Mouse (Mus musculus) ovary, postnatal 14 days (tissue): ENCODE measurements around the gene Mkln1.
A peak's percentile ranks its signal among the peaks of the same experiment; 100 is the strongest.

Source experiments
- DNase-seq: peaks from one replicate; pipeline ENCODE4 v3.0.0; 2022; ENCODE audit warnings: low spot score

Gene Mkln1

DNA sequence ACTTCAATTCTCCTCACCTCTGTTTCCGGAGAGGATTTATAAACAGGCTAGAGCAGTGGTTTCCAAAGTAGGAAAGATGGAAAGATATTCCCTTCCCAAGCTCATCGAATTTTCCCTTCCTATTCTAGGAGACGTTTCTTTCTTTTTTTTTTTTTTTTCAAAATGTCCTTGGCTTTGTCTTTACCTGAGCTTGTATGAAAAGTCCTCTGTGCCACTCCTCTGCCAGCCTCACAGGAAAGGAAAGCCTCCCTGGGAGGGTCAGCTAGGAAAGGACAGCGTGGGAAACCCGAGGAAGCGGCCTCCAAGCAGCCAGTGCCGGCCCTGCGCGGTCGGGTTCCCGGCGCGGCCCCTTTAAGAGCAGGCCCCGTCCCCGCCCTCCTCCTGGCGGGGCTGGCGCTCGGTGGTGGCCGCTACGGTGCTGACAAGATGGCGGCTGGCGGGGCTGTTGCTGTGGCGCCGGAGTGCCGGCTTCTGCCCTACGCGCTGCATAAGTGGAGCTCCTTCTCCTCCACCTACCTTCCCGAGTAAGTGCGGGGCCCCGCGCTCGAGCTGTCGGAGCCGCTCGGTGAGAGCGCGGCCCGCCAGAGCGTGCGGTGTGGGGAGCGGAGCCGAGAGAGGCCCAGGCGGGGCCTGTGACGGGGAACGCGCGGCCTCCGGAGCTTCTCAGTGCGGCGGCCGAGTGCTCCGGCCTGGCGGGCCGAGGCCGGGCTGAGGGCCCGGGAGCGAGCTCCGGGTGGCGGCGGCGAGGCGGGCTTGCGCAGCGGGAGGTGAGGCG is at the start of gene Mkln1:
Gene Mkln1, plus strand, starts transcription at position 305 of the 775 bp plus-strand sequence.
- peak; percentile 79 for DNase-seq

DNA sequence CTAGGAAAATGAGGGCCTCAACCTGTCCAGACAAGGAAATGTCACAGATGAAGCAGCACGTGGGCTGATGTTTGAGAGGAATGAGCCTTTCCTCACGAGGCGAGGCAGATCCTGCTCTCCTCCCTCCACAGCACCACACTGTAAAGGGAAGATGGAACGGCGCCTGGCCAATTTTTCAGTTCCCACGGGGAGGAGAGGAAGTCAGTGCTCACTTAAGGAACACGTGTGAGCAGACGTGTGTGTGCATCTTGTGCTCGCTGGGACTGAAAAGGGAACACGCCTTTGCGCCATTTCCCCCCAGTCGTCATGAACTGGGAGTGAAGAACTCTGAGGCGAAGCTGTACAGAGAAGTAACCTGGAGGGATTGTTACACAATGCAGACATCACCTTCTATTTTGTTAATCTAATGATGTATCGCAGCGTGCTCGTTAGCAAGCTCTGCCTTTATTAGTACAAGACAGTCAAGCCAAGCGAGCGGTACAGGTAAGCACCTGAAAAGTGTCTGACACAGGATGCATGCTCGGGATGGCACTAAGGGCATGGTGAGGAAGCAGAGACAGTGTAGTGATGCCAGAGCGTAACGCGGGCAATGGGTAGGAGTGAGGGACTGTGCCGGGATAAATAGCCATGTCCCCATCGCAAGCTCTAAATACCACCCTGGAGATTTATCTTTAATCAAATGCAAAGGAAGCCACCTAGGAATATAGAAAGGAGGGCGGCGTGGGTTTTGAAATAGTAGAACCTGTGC is 41.9 kb upstream of the Mkln1 start:
- DNase-seq = no peak

DNA sequence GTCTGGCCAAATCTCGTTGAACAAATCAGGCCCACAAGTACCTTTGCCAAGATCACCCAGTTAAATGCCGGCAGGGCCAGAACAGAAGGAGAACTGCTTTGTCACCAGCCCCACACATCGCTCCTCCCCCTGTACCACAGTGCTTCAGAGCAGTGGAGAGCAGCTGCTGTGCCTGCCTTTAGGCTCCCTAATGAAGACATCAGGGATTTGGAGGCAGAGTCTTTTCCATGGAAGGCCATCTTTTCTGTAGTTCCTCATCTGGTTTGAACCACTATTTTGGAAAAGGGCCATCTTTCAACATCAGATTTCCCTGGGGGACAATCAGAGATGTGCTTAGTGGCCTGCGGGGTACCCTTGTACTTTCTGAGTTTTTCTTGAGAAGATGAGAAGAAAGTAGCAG is 41.2 kb upstream of the Mkln1 start:
- no peak for DNase-seq

DNA sequence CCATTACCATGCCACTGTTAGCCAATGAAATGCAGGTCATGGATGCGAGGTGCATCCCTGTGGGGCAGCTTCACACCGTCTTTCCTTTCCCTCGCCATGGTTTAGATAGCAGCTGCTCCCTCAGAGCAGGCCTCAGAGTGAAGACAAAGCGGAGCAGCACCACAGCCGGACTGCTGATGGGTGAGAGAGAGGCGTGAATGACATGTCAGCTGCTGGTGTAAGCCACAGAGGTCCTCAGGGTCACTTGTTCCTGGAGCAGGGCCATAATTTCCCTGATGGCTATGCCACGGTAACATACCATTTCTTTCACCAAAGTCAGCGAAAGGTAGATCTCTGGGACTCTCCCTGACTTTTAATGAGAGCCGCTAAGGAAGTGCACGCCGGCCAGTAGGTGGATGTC is 35.9 kb upstream of the Mkln1 start:
- DNase-seq = no peak

DNA sequence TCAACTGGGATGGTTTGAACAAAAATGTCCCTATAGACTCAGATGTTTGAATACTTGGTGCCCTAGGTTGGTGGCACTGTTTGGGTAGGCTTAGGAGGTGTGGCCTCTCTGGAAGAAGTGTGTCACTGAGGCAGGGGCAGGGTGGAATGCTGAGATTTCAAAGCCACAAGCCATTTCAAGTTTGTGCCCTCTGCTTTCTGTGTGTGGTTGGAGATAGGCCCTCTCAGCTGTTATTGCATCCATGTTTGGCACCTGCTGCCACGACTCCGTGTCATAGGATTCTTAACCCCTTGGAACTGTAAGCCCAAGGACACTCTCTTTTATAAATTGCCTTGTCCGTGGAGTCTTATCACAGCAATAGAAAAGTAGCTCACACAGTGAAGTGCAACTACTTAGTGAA is 34.1 kb upstream of the Mkln1 start:
- no peak for DNase-seq

DNA sequence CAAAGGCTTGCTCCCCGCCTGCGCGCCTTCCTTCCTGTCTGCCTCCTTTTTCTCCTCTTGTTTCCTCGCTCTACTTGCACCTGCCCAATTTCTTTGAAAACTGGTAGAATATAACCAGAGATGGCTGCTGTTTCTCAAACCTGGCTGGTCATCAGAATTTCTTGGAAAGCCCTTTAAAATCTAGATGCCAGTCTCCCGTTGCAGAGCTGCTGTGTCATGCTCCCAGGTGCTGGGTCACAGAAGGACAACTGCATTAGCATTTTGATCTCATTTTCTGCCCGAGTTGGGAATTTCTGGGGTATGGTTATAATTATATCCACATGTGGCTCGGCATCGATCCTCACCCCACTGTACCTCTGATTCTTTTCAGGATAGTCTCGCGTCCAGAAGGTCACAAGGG is 30.6 kb upstream of the Mkln1 start:
- no peak for DNase-seq

DNA sequence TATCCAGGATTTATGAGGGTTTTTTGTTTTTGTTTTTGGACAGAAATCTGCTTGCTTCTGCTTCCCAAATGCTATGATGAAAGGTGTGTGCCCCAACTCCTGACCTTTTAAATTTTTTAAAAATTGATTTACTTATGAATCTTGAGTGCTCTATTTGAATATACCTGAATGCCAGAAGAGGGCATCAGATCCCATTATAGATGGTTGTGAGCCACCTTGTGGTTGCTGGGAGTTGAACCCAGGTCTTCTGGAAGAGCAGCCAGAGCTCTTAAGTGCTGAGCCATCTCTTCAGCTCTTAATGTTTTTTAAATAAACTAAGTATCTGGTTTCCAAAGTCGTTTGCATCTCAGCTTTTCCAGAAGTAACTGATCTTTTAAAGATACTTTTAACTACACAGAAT is 30.0 kb upstream of the Mkln1 start:
- no peak for DNase-seq

DNA sequence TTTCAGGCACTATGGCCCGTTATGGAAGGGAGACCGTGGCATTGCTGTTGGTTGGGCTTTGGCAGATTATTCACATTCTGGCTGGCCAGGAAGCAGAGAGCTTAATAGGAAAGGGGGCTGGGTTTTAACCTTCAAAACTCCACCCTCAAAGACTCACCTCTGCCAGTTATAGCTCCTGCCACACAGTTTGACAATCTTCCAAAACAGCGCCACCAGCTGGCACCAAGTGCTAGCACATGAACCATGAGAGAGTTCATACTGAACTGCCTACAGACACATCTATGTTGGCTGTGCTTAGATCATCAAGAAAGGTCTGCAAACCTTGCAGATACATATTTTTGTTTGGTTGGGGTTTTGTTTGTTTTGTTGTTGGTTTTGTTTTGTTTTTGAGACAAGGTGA is 28.7 kb upstream of the Mkln1 start:
- DNase-seq = no peak

DNA sequence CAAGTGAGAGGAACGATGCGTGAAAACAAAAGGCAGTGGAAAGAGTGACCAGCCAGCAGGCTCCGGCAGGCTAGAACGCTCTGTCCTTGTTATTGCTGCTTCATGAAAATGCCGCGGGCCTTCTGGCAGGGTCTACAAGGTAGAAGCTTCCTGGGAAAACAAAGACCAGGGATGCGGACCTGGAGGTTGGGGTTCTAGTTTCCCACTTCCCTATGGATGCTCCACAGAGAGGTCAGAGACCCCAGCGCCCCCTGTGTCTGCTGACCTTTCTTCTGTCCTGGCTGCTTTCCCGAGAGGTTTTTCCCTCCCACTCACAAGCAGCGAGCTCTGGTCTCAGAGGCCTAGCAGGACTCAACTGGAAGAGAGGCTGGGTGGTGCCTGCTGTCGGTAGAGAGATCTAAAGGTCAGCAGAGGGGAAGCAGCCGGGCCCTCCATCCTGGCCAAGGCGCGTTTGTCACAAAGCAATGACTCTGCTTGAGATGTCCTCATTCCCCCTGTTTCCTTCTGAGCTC is 27.9 kb upstream of the Mkln1 start:
- DNase-seq = no peak

DNA sequence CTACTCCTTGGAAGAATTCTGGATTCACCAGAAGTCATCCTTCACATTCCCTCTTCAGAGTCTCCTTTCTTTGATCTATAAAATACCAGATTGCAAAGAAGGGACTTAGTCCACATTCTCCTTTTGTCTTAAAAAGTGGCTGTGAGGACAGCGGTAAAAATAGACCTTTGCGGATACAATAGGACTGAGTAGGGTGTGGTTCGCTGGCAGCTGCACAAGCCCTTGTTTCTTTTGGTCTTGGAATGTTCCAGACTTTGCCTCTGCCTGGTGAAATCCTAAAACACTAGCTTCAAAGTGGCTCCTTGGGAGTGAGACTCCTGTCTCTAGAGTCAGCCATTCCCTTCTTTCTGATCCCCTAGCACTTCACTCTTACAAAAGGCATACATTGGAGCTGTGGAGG is 27.4 kb upstream of the Mkln1 start:
- no peak for DNase-seq

DNA sequence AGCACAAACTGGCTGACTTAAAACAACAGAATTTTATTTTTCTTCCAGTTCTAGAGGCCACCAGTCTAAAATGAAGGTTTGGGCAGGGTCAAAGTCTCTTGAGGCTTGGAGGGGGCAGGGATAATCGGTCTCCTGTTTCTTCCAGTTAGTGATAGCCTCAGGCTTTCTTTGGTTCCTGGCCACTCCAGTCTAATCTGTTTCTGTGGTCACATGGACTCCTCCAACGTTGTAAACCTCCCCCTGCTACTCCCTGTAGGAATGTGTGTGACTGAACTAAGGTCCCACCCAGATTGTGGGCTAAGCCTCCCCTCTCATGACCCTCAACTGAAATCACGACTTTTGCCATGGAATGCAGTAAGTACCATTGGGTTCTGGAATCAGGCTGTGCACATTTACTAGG is 25.9 kb upstream of the Mkln1 start:
- no peak for DNase-seq

DNA sequence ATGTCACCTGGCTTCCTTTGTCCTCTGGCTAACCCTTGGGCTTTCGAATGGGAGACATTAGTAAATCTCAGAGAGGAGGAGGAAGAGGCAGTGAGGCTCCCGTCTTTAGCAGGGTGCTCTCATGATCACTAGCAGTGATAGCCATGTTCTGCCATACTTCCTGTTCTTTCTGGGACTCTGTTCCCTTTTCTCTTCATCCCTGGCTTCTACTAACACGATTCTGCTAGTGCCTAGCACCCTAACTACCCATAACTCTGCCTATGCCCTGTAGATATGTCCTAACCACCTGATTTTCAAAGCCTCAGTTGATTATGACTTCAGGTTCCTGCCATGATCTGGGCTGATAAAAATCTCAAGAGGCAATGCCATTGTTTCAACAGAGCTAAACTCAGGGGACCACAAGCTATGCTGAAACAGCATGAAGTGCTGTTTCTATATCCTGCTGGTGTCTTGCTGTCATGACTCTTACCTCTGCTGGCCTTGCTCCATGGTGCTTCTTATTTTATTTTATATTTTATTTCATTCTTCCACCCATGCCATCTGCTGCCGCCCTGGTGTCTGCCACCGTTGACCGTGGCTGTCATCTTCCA is 25.4 kb upstream of the Mkln1 start:
- DNase-seq = no peak

DNA sequence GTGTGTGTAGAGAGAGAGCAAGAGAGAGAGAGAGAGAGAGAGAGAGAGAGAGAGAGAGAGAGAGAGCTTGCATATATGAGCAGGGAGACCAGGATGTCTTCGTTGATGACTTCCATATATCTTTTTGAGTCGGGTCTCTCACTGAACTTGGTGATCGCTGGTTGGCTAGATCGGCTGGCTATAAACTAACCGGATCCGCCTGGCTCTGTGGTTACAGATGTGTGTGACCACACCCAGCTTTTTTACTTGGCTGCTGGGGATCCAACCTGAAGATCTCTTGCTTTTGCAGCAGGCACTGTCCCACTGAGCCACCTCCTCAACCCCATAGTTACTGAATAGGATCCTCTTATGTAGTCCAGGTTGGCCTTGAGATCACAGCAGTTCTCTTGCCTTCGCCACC is 15.5 kb upstream of the Mkln1 start:
- DNase-seq = no peak

DNA sequence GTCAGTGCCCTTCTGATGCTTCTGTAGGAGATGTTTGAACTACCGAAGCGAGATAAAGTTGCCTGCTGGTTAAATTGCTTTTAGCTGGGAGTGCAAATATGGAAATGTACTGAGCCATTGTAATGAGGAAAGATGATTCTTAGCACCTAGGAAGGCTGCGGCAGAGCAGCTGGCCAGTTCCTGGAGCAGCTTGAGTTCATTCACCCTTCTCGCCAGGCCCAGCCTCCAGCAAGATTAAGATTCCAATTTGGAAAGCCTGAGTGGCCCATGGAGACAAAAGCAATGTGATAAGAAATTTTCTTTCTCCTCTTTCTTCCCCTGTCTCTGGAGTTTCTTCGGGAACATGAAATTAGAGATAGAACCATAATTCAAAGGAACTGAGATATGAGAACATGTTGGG is 13.7 kb upstream of the Mkln1 start:
- no peak for DNase-seq

DNA sequence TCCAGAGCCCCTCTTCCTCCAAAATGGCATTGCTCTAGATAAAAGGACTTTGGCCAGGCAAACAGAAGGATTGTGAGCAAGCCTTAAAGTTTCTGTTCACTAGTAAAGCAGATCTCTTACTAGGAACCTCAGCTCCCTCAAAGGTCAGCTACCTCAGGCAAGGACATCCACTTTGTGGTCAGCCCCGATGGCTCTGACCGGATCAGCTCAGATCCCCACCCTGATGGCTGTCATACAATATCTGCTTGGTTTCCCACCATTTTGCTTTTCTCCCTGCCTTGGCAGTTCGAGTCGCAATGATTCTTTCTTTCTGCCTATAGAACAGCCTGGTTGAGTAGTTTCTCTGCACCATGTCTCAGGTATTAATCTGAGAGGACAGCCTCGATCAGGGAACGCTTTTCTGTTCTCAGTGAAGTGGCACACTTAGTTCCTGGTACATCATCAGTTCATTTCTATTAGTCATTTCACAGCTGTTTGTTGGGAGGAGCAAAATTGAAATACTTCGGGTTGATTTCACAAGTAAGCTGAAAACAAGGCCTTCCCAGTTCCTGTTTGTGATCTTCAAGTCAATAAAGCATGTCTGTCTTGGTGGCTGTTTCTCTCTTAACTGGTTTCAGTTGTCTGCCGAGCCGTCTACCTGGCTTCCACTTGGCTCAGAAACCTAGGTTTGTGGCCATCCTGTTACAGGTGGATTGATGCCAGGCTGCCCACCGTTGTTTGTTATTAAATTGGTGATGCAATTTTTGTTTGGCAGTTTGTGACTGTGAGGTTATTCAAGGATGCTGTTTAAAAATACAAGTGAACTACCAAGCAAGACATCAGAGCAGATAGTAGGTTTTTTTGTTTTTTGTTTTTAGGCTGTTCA is 13.0 kb upstream of the Mkln1 start:
- DNase-seq = no peak

DNA sequence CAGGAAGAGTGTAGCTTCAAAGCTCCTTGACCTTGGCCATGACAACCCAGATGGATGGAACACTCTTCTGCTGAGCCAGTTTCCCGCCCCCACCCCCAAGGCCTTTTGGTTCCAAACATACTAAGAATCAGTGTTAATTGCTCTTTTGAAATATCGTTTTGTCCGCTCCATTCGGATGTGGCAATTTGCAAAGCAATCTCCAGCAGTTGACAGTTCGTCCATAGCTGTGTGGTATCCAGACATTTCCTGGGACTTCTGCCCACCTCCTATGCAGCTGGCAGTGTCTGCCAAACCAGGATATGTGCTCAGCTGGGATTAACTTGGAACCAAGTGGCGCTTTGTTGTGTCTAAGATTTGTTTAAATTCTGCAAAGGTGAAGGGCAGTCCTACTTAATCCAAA is 8.8 kb upstream of the Mkln1 start:
- no peak for DNase-seq

DNA sequence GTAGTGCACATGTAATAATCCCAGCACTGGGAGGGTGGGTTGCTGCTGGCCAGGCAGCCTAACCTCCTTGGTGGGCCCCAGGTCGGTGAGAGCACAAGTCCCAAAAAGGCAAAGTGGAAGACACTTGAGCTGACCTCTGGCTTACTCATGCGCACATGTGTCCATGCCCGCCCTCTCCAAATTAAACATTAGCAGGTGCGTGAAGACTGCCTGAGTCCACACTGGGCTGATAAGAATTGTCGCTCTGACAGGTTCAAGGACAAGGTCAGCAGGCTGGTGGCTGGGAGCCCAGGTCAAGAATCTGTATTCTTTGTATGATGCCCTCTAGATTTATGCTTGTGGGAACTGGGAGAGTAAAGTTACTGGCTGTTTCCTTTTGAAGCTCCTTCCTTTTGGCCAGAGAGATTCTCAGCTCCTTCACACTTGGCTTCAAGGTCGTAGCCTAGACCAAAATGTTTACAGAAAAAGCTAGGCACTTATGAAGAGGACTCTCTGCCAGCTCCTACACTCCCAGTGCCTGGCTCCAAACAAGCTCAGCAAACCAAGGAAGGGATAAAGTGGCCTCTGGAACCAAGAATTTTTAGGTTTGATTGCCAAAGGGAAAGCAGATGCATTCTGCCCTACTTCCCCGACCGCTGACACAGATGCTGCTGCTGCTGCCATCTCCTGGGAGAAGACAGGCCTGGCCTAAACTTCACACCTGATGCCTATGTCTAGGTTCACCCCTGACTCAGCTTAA is 8.1 kb upstream of the Mkln1 start:
- no peak for DNase-seq

DNA sequence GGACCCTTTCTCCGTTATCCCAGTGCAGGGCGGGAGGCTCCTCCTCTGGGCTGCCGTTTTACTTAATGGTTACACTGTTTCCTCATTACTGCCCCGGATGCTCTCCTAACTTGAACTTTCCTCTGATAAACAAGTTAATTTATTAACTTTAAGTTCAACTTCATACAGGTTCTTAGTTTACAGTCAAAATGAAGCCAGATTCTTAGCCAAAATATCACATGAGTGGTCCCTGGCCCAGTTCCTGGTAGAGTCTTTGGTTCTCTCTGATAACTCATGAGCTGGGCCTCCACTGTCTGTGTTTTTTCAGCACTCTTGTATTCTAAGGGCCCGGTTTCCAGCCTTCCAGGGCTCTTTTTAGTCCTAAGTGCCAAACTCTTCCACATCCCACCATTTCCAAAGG is 5.7 kb upstream of the Mkln1 start:
- no peak for DNase-seq

DNA sequence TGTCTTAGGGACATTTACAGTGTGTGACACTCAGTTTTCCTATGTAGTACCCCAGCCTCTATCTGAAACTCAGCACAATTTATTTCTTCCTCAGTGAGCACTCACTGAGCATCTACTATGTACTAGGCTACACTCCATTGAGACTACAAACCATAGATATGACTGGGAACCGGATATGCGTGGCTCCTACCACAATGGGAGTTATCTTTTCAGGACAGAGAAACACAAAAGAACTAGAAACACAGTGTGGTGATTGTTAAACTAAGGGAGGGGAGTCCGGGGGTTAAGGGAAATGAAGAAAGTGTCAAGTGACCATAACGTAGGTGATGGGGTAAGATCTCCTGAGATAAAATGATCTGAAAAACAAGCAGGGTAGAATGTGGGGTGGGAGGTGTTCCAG is 2.4 kb upstream of the Mkln1 start:
- DNase-seq = no peak

DNA sequence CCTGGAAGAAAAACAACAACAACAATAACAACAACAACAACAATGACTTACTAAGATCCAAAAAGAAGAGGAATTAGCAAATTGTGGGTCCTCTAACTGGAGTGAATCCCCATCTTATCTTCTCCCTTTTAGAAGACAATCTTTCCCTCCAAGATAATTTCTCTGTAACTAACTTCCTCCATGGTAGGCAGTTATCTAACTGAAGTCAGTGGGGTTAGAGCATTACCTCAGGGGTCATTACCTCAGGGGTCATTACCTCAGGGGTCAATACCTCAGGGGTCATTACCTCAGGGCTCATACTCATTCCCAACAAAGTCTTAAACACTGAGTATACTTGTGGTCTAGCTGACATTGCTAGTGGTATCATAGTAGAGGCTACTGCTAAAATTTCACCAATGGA is 1.2 kb upstream of the Mkln1 start:
- DNase-seq = no peak

DNA sequence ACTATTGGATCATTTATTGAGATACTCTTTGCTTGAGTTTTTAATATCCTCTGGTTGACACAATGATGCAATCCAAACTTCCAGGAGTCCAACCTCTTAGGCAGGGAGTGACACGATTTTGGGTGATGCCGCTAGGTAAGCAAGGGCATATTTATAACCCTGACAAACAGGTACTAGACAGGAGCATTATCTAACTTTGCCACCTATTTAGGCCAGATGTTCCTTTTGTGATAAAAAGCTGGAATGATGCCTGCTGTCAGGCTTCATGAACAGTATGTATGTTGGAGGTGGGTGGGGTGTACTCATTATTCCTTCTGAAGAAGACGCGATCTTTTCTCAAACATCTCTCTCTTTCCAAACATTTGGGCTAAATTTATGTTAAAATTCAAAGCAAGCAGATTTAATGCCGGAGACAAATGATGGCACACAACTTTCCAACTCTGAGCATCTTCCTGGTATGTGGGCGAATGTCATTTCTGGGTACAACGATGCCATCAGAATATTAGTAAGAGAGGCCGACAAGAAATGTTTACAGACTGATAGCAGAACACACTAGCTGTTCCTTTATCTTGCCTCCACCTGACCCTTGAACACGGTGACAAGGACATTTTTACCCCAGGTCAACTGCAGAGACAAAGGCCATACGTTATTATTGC is 632 bp upstream of the Mkln1 start:
- no peak for DNase-seq
